Mouse (Mus musculus): ENCODE data around the gene Zfp1.

Gene Zfp1

GRCm38 (mm10) chr8:111643264-111644141 is at the start of gene Zfp1:
Gene Zfp1, plus strand, starts transcription at chr8:111643401.
- DNase-seq = peak; percentile 92

DNA sequence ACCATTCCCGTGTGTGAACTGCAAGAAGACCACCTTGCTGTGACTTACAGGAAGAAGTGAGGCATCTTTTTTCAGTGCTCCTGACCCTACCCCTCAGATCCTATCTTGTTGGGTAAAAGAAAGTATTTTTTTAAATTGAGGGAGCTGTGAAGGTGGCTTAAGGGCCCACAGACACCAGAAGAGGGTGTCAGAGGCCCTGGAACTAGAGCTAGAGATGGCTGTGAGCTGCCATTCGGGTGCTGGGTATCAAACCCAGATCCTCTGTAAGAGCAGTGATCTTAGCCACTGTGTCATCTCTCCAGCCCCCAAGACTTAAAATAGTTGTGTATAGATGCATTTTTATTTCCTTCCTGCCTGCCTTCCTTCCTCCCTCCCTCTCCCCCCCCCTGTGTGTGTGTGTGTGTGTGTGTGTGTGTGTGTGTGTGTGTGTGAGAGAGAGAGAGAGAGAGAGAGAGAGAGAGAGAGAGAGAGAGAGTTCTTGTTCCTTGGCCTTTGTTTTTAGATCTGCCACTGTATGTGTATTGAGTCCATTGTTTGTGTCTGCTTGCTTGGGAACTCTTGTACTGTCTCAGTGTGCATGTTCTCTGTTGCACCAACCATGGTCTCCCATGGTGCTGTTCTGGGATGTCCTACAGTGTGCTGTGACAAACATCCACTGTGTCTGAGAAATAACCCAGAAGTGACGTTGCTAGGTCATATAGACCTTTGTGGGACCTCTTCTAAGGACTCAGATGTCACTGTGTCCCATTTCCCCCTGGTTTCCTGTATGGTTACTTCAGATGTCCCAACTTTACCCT is 49.0 kb upstream of the Zfp1 start:
- no peak for DNase-seq

GRCm38 (mm10) chr8:111594951-111595350 is 48.2 kb upstream of the Zfp1 start:
- DNase-seq = no peak

DNA sequence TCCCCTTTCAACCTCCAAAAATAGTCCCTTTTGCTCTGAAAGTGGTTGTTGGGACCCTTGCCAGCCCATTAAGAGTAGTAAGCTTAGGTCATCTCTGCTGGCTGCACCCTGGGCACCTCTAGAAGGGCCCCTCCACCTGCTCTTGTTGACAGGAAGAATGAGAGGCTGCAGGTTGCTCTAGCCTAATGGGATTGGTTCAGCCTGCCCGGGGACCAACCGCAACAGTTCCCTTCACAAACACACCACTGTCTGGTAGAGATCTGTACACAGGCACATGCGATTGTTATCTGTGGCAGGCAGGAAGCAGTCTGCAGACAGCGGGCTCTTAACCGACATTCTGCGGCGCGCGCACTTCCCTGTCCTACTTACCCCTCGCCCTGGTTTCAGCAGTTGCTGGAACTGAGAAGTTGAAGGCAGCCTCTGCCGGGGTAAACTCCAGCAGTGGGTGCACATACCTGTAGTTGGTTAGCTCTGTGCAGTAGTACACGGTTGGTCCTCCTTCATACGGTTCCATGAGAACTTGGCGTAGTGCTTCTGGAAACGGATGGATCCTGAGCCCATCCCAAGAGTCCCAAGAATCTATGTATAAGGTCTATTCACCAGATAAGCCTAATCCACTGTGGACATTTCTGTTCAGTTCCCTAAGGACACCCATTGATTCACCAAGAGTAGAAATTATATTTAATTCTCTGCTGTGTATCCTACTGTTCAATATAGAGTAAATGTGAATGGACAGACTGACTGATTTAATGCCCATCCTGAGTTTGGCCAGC is 47.3 kb upstream of the Zfp1 start:
- DNase-seq = peak; percentile 28

- no peak for DNase-seq
Measured at GRCm38 (mm10) chr8:111596485-111596821, 46.7 kb upstream of the Zfp1 start.

- DNase-seq = no peak
Measured at GRCm38 (mm10) chr8:111597310-111597709, 45.9 kb upstream of the Zfp1 start.

GRCm38 (mm10) chr8:111599707-111600444 is 43.3 kb upstream of the Zfp1 start:
- no peak for DNase-seq

DNA sequence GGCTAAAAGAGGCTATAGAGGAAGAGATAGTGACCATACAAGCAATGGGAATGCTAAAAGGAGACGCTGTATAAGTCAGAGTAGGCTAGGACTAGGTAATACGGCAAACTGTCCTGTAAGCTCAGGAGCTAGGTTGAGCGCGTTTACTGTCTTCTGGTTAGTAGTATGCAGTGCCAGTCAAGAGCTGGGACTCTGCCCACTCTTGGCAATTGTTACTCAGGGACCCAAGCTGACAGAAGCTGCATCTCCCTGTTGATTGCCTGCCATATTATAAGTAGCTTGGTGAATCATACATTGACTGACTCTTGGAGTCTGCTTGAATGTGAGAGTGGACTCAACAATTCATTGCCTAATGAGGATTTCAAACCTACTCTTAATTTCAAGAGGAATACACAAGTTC is 41.2 kb upstream of the Zfp1 start:
- DNase-seq = no peak

- no peak for DNase-seq
Measured at GRCm38 (mm10) chr8:111604986-111605385, 38.2 kb upstream of the Zfp1 start.

DNA sequence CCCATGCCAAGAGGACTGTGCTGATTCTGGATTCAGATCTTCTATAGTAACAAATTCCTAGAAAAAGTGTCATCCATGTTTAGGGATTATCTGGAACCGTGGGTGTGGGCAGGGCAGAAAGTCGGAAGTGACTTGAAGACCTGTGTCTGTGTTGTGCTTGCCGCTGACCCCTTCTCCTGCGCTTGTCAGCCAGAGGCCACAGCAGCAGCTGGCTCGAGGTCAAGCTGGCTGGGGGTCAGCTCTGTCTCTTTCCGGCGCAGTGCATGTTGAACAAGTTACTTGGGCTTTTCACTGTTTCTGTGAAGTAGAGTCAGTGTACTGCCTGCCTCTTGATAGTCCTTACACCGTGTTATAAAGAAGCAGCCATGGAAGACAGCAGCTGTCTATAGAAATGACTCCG is 36.2 kb upstream of the Zfp1 start:
- no peak for DNase-seq

GRCm38 (mm10) chr8:111607414-111607813 is 35.8 kb upstream of the Zfp1 start:
- no peak for DNase-seq

DNA sequence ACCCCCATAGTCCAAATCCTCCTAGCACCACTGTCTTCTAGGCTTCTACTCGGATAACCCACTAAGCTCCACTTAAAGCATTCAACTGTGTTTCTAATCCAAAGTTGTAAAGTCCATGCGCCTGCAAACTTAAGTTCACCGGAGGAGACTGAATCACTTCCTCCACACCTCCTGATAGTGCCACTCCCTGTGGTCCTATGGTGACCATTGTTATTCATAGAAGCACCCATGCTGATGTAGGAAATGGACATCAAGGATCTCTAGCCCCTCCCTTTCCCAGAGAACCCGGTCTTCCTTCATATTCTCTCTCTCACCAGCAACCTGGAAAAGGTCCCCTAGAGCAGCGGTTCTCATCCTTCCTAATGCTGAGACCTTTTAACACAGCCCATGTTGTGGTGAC is 30.0 kb upstream of the Zfp1 start:
- no peak for DNase-seq

DNA sequence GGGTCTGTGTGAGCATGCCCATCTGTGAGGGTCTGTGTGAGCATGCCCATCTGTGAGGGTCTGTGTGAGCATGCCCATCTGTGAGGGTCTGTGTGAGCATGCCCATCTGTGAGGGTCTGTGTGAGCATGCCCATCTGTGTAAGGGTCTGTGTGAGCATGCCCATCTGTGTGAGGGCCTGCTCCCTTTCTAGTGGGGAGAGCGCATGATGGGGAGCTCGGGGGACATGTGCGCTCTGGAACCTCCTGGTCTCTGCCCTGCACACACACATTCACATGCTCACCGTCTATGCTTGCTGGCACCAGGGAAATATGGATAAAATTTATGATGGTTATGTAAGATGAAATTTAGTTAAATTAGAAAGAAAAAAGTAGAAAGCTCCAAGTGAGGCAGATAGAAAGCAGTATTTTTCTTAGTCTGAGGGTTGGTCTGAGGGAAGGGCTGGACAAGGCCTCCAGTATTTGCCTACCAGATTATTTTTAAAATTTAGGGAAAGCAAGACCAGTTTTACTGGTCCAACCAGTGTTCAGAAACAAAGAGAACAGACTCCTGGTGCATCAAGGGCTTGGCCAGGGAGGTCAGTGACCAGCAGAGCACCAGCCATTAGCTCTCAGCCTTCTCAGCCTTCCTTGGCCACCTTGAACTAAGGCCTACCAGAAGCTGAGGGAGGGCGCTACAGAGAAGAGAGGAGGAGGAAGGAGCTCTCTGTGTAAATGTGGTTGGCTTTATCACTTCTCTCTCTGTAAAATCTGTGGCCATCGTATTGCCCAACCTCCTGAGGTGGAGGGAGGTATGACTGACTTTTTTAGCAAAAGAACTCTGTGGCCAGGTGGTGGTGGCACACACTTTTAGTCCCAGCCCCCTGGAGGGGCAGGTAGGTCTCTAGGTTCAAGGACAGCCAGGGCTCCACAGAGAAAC is 28.2 kb upstream of the Zfp1 start:
- no peak for DNase-seq

DNA sequence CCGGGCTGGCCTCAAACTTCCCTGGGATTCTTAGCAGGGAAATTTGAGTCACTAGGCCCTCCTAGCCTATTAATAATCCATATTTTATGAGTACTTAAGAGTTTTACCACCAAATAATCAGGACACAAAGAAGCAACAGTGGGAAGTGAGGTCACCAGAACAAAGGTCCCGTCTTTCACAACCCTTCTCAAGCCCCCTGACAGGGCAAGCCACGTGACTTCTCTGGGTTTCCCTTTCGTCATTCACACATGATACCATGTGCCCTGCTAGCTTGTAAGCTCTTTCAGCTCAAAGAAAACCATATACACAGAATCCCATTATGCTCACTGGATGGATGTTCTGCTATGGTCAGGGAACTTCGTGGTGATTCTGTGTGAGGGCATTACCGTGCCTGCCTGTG is 25.4 kb upstream of the Zfp1 start:
- DNase-seq = no peak

DNA sequence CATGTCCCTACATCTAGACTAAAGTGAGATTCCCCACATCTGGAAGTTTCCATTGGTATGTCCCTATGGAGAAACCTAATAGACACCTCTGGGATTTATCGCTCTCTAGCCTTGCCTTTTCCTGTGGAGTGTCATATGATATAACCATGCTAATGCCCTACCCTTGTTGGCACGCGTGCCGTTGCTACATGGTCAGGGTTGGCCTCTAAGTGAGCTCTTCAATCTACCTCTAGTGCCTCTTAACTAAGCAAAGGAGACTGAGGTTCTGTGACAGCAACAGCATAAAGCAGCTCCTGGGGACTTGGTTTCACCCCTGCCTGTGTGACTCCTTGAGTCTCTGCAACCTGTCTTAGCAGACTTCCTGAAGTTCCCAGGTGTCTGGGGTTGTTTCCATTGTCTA is 24.9 kb upstream of the Zfp1 start:
- no peak for DNase-seq

- DNase-seq = no peak
Measured at GRCm38 (mm10) chr8:111619936-111620335, 23.3 kb upstream of the Zfp1 start.

DNA sequence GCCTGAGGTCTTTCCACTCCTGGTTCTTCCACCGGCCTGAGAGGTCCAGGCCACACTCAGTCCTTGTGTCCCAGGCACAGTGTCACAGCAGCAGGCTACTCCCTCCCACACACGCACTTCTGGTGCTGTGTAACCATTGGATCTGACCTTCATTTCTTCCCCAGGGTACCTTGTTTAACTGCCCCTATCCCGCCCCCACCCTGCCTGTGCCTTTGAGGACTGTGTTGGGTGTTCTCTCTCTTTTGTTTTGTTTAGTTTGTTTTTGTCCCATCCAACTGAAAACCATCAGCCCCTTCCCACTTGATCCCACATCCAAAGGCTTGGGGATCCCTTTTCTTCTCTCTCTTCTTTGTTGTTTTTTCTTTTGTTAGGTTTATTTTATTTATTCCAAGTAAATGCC is 21.1 kb upstream of the Zfp1 start:
- no peak for DNase-seq

- DNase-seq = no peak
Measured at GRCm38 (mm10) chr8:111622553-111622952, 20.6 kb upstream of the Zfp1 start.

DNA sequence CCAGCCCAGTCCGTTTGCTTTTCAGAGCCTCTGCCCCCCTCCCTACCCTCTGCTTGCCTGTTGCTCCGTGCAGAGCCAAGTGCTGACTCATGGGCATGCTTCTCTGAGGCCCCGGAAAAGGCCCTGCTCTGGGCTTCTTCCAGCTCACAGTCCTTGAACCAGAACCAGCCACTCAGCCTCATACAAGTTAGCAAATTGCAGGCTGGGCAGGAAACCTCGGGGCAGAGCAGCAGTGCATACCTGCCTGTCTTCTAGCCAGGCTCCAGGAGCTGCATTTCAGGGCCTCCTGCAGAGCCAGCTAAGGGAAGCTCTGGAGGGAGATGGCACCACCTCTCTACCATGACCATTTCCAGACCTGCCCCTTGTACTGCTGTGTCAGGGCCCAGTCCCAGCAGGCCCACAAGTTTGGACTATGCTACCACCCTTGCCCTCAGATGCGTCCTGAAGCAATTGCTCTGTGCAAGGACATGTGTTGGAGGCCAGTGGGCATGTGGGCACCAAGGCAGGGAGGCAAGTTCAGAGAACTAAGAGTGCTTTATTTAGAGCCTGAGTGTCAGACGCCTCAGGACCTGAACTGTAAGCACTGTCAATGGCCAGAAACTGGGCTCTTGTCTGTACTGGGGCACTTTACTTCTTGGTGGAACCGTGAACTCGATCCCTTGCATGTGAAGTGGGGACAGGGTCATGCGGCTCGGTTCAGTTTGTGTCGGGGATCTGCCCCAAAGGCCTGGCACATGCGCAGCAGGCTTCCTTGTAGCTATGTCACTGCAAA is 18.9 kb upstream of the Zfp1 start:
- peak; percentile 81 for DNase-seq

DNA sequence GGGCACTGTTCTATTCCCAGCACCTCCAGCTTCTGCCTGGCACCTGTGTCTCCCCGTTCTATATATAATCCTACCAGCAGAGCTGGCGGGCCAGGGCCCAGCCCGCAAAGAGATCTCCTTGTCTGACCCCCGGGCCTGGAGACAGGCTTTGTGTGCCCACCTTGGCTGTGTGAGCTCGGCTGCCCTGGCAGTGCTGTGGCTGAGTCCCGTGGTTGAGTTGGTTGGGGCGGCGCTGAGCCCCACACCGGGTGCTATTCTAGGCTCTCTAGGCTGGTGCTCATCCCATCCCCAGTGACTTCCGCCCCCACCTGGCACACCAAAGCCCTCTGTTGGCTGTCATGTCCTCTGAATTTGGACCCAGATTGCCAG is 18.4 kb upstream of the Zfp1 start:
- DNase-seq = no peak
